Mouse (Mus musculus) kidney, postnatal 0 days (tissue): ENCODE data around the gene Epm2a. TPM values are rescaled to one million over a fixed set of nuclear protein-coding genes. Genes with fewer than 3 reads are reported as not detected.
A peak's percentile ranks its signal among the peaks of the same experiment; 100 is the strongest.

Experiments
- ATAC-seq: fragments of 200-750 bp; cut with Nextera tagmentation; replicated peaks from 2 replicates; pipeline ENCODE4 v1.8.0; 2017; ENCODE audit warnings: low read depth, moderate number of reproducible peaks, moderate TSS enrichment, moderate library complexity; ENCODE audit not compliant: low FRiP score
- DNase-seq: peaks from one replicate; pipeline ENCODE4 v3.0.0-alpha.2; 2016; ENCODE audit warnings: low spot score
- H3K27ac ChIP-seq: fragments of 300-500 bp; sonication (generic); 2 replicates; pipeline ENCODE4 v1.5.1; 2014; ENCODE audit warnings: mild to moderate bottlenecking
- H3K27me3 ChIP-seq: fragments of 300-500 bp; sonication (generic); 2 replicates; pipeline ENCODE4 v1.6.1; 2014; ENCODE audit warnings: low read length, mixed read lengths; ENCODE audit not compliant: insufficient read depth
- H3K36me3 ChIP-seq: fragments of 300-500 bp; sonication (generic); 2 replicates; pipeline ENCODE4 v1.6.1; 2014; ENCODE audit warnings: low read length, mixed read lengths; ENCODE audit not compliant: insufficient read depth
- H3K4me1 ChIP-seq: fragments of 300-500 bp; sonication (generic); replicated peaks from 2 replicates; pipeline ENCODE4 v1.6.1; 2014; ENCODE audit warnings: antibody characterized with exemption, low read length, mixed read lengths; ENCODE audit not compliant: insufficient read depth
- H3K4me2 ChIP-seq: fragments of 300-500 bp; sonication (generic); 2 replicates; pipeline ENCODE4 v1.6.1; 2014; ENCODE audit warnings: mild to moderate bottlenecking, low read length, moderate library complexity, mixed read lengths
- H3K4me3 ChIP-seq: fragments of 300-500 bp; sonication (generic); replicated peaks from 2 replicates; pipeline ENCODE4 v1.5.1; 2014; ENCODE audit warnings: low read depth, low read length
- H3K9ac ChIP-seq: fragments of 300-500 bp; sonication (generic); 2 replicates; pipeline ENCODE4 v1.6.1; 2014; ENCODE audit warnings: low read depth, low read length
- H3K9me3 ChIP-seq: fragments of 300-500 bp; sonication (generic); replicated peaks from 2 replicates; pipeline ENCODE4 v1.6.1; 2016; ENCODE audit warnings: low read length, inconsistent platforms, mixed read lengths
- CTCF ChIP-seq: IDR thresholded peaks from 2 replicates; pipeline ENCODE4 v1.5.1; 2016; ENCODE audit warnings: antibody characterized with exemption, low read depth, mild to moderate bottlenecking, moderate library complexity
- WGBS: fragments of 180-500 bp; shearing (Covaris S2); extraction: QIAGEN DNeasy Blood & Tissue Kit; methylation state at CpG from one replicate; pipeline ENCODE4 v1.1.7; 2014; 5-methylcytosine and 5-hydroxymethylcytosine counted together
- polyA plus RNA-seq: library from polyadenylated mRNA; unstranded; fragments of >200 nt; fragmentation: Nextera tagmentation; extraction: Ambion mirVana; gene quantifications from 2 replicates; pipeline ENCODE4 v1.2.1, GENCODE M21; 2015

The Epm2a gene
- polyA plus RNA-seq, 1 experiment from 2014 or later, result 0.87 TPM

DNA sequence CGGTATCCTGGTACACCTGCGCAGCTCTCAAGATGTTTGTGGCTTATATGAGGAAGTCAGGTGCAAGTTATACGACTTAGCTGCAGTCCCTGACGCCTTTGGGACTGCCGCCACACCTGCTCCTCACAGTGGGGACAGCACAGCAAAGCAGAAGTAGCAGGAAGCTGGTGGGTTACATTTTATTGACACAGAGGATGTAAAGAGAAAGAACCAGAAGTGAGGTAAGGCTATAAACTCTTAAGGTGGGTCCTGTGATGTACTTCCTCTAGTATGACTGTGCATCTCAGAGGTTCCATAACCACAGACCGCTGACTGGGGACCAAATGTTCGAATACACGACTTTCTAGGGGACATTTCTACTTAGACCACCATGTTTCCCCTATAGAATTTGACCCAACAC is 11.4 kb downstream of the Epm2a start:
- Histone ChIP-seq H3K4me2 (no peak overlapping the region), H3K27me3 (no peaks in the 10 kb centered on the region), H3K4me3 (no peak overlapping the region), H3K9ac (no peak overlapping the region), H3K27ac (no peak overlapping the region), H3K9me3 (no peaks in the 10 kb centered on the region), H3K36me3 (no peaks in the 10 kb centered on the region), H3K4me1 (no peaks in the 10 kb centered on the region)
- no peak for TF ChIP-seq CTCF
- ATAC-seq, result no peak
- DNase-seq, result no peak
- 86% methylated on average over 7 of the region's 8 CpGs for WGBS

DNA sequence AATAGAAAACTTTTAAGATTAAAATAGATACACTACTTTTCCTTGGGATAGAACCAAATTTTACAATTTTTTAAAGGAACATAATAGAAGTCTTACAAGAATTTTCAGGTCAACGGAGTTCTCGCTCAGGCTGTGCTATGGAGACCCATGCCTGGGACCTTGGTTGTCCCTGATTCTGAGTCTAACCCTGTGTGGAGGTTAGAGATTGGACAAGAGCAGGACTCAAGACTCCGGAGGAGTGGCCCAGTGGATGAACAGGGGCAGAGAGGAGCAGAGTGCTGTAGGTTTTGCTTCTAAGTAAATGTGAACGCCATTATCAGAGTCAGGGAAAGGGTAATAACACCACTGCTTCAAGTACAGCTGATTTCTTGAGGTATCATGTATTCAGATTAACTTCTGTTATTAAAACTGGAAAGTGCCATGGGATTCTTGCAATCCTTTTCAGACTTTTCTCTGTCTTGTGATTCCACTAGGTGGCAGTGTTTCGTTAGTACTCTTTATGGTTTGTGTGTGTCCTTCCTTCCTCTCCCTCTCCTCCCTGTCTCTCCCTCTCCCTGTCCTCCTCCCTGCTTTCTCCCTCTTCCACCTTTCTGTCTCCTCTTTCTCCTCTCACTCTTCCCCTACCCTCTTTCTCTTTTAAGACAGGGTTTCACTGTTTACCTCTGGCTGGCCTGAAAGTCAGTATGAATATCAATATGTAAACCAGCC is 18.9 kb downstream of the Epm2a start:
- H3K27me3 ChIP-seq, result no peaks in the 10 kb centered on the region
- H3K4me3 ChIP-seq, result no peak overlapping the region
- H3K9me3 ChIP-seq, result no peaks in the 10 kb centered on the region
- no peaks in the 10 kb centered on the region for H3K36me3 ChIP-seq
- 59% methylated on average over 5 of the region's 5 CpGs for WGBS
- H3K27ac ChIP-seq, result no peak overlapping the region
- DNase-seq (peak; percentile 83), ATAC-seq (no peak)
- no peak overlapping the region for H3K4me2 ChIP-seq
- H3K9ac ChIP-seq, result no peak overlapping the region
- TF ChIP-seq CTCF, result peak; percentile 80
- no peaks in the 10 kb centered on the region for H3K4me1 ChIP-seq

DNA sequence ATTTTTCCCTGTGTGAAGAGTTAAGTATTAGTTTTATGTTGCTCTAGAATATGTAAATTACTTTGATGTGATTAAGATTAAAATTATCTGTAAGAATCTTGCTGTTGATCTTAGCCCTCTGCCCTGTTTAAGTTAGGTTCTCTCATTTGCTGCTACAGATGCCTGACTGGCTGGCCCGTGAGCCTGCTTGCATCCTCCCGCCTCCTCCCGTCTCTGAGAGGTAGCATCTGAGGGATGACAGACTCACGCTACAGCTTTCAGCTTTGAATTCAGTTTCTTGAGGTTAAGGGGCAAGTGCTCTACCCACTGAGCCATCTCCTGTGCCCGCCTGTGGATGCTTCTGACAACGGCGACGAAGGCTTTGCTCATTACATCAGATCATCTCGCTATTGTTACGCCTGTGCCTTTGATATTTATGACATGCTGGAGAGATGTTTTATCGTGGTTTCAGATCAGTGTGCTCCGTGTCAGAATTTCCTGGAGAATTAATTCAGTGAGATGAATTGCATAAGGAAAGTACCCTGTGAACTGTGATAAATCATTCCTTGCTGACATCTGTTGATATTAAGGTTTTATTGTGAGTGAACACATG is 19.8 kb downstream of the Epm2a start:
- WGBS, result 43% methylated on average over 12 of the region's 12 CpGs
- no peak for TF ChIP-seq CTCF
- Histone ChIP-seq H3K36me3 (no peaks in the 10 kb centered on the region), H3K9ac (no peak overlapping the region), H3K9me3 (no peaks in the 10 kb centered on the region), H3K27ac (no peak overlapping the region), H3K4me3 (no peak overlapping the region), H3K27me3 (no peaks in the 10 kb centered on the region), H3K4me2 (no peak overlapping the region), H3K4me1 (no peaks in the 10 kb centered on the region)
- peak; percentile 49 for DNase-seq
- no peak for ATAC-seq

DNA sequence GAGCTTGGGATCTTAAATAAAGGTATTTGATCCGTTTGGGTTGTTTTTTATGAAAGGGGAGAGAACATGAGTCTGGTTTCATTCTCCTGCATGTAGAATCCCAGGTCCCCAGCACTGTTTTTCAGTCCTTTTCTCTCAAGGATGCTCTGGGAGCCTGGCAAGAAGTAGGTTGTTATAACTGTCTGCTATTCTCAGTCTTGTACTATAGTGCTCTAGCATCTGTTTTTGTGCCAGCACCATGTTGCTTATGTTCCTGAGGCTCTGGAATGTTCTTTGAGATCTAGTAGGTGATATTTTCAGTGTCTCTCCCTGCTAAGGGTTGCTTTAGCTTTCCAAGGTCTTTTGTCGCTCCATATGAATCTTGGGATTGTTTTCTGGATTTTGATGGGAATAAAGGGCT is 38.1 kb downstream of the Epm2a start:
- H3K9me3 ChIP-seq, result no peaks in the 10 kb centered on the region
- no peaks in the 10 kb centered on the region for H3K36me3 ChIP-seq
- H3K4me1 ChIP-seq, result no peaks in the 10 kb centered on the region
- no peak overlapping the region for H3K4me3 ChIP-seq
- WGBS, result 74% methylated on average over 2 of the region's 2 CpGs
- no peak overlapping the region for H3K9ac ChIP-seq
- ATAC-seq (no peak), DNase-seq (peak; percentile 10)
- H3K27ac ChIP-seq, result no peak overlapping the region
- TF ChIP-seq CTCF, result no peak
- no peaks in the 10 kb centered on the region for H3K27me3 ChIP-seq
- no peak overlapping the region for H3K4me2 ChIP-seq

- no peak overlapping the region for H3K27ac ChIP-seq
- H3K27me3 ChIP-seq, result no peaks in the 10 kb centered on the region
- H3K4me2 ChIP-seq, result no peak overlapping the region
- no peak overlapping the region for H3K9ac ChIP-seq
- no peaks in the 10 kb centered on the region for H3K36me3 ChIP-seq
- no peak overlapping the region for H3K4me3 ChIP-seq
- 83% methylated on average over 5 of the region's 5 CpGs for WGBS
- ATAC-seq (no peak), DNase-seq (no peak)
- no peak for TF ChIP-seq CTCF
- no peaks in the 10 kb centered on the region for H3K4me1 ChIP-seq
- no peaks in the 10 kb centered on the region for H3K9me3 ChIP-seq
Observed at GRCm38 (mm10) chr10:11410926-11411325, 67.7 kb downstream of the Epm2a start.

GRCm38 (mm10) chr10:11420071-11420470 is 76.9 kb downstream of the Epm2a start:
- Histone ChIP-seq H3K4me3 (no peak overlapping the region), H3K4me1 (no peaks in the 10 kb centered on the region), H3K27ac (no peak overlapping the region), H3K9ac (no peak overlapping the region), H3K27me3 (no peaks in the 10 kb centered on the region), H3K36me3 (no peaks in the 10 kb centered on the region), H3K9me3 (no peaks in the 10 kb centered on the region), H3K4me2 (no peak overlapping the region)
- DNase-seq (no peak), ATAC-seq (no peak)
- no peak for TF ChIP-seq CTCF
- WGBS, result 88% methylated on average over 3 of the region's 3 CpGs
